Mouse (Mus musculus): ENCODE measurements around the gene Ccr1. TPM values are rescaled to one million over a fixed set of nuclear protein-coding genes. Genes with fewer than 3 reads are reported as not detected.
"Not testable (repeated sequence)": the region's sequence is repeated elsewhere in the genome, so short reads cannot be mapped to it uniquely, and the experiment has no call there.

The Ccr1 gene
- polyA plus RNA-seq, 1 experiment from 2014 or later = 1.9 TPM

- no peak overlapping the region for H3K4me2 ChIP-seq
- no peak overlapping the region for H3K9ac ChIP-seq
- no peaks in the 10 kb centered on the region for H3K27me3 ChIP-seq
- ATAC-seq (replicated peaks; ENCODE audit: low FRiP score) = no peak
- 0 out of 2 replicates have a peak, but pooled peaks cover 13% of the 10 kb centered on the region for H3K4me1 ChIP-seq
- no peaks in the 10 kb centered on the region for H3K9me3 ChIP-seq (replicated peaks)
- no peak overlapping the region for H3K27ac ChIP-seq
- 76% methylated on average over 5 of the region's 6 CpGs for WGBS
- H3K36me3 ChIP-seq = no peaks in the 10 kb centered on the region
- no peak overlapping the region for H3K4me3 ChIP-seq (replicated peaks)
Measured at GRCm38 (mm10) chr9:123931761-123932700, 36.5 kb downstream of the Ccr1 start.

GRCm38 (mm10) chr9:123930926-123931325, 37.6 kb downstream of the Ccr1 start:
- Histone ChIP-seq H3K9ac (no peak overlapping the region), H3K9me3 (replicated peaks) (no peaks in the 10 kb centered on the region), H3K27me3 (no peaks in the 10 kb centered on the region), H3K27ac (no peak overlapping the region), H3K4me3 (replicated peaks) (no peak overlapping the region), H3K36me3 (no peaks in the 10 kb centered on the region), H3K4me1 (0 out of 2 replicates have a peak, but pooled peaks cover 13% of the 10 kb centered on the region), H3K4me2 (no peak overlapping the region)
- 93% methylated on average over 3 of the region's 3 CpGs for WGBS
- ATAC-seq (replicated peaks; ENCODE audit: low FRiP score) = no peak

- no peaks in the 10 kb centered on the region for H3K27me3 ChIP-seq
- no peak overlapping the region for H3K4me2 ChIP-seq
- no peaks in the 10 kb centered on the region for H3K9me3 ChIP-seq (replicated peaks)
- no peak overlapping the region for H3K4me3 ChIP-seq (replicated peaks)
- peaks cover 17% of the 10 kb centered on the region for H3K4me1 ChIP-seq
- no peak overlapping the region for H3K9ac ChIP-seq
- WGBS = 81% methylated on average over 3 of the region's 3 CpGs
- ATAC-seq (replicated peaks; ENCODE audit: low FRiP score) = no peak
- H3K27ac ChIP-seq = no peak overlapping the region
- H3K36me3 ChIP-seq = no peaks in the 10 kb centered on the region
Measured at GRCm38 (mm10) chr9:123930476-123930875, 38.0 kb downstream of the Ccr1 start.

- Histone ChIP-seq H3K9me3 (replicated peaks) (no peaks in the 10 kb centered on the region), H3K27me3 (no peaks in the 10 kb centered on the region), H3K36me3 (no peaks in the 10 kb centered on the region), H3K4me3 (replicated peaks) (no peak overlapping the region), H3K27ac (no peak overlapping the region), H3K4me2 (no peak overlapping the region), H3K9ac (no peak overlapping the region), H3K4me1 (peaks cover 18% of the 10 kb centered on the region)
- WGBS = 67% methylated on average over 4 of the region's 4 CpGs
- no peak for ATAC-seq (replicated peaks; ENCODE audit: low FRiP score)
Measured at GRCm38 (mm10) chr9:123929936-123930335, 38.6 kb downstream of the Ccr1 start.

- peaks cover 25% of the 10 kb centered on the region for H3K4me1 ChIP-seq
- H3K9ac ChIP-seq = no peak overlapping the region
- no peaks in the 10 kb centered on the region for H3K9me3 ChIP-seq (replicated peaks)
- no peak overlapping the region for H3K4me2 ChIP-seq
- H3K27ac ChIP-seq = no peak overlapping the region
- no peak for ATAC-seq (replicated peaks; ENCODE audit: low FRiP score)
- no peaks in the 10 kb centered on the region for H3K36me3 ChIP-seq
- no peak overlapping the region for H3K4me3 ChIP-seq (replicated peaks)
- H3K27me3 ChIP-seq = no peaks in the 10 kb centered on the region
- 26% methylated on average over 8 of the region's 8 CpGs for WGBS
Measured at GRCm38 (mm10) chr9:123928759-123929246, 39.7 kb downstream of the Ccr1 start.

GRCm38 (mm10) chr9:123928118-123928758, 40.3 kb downstream of the Ccr1 start:
- ATAC-seq (replicated peaks; ENCODE audit: low FRiP score) = no peak
- H3K4me3 ChIP-seq (replicated peaks) = no peak overlapping the region
- H3K9ac ChIP-seq = no peak overlapping the region
- no peaks in the 10 kb centered on the region for H3K9me3 ChIP-seq (replicated peaks)
- H3K4me2 ChIP-seq = no peak overlapping the region
- H3K27ac ChIP-seq = no peak overlapping the region
- 71% methylated on average over 12 of the region's 12 CpGs for WGBS
- peaks cover 6% of the 10 kb centered on the region; the same call in 1 of the 2 replicates for H3K27me3 ChIP-seq
- H3K36me3 ChIP-seq = no peaks in the 10 kb centered on the region
- peaks cover 31% of the 10 kb centered on the region for H3K4me1 ChIP-seq

GRCm38 (mm10) chr9:123927281-123927960, 41.1 kb downstream of the Ccr1 start:
- H3K36me3 ChIP-seq = no peaks in the 10 kb centered on the region
- no peak overlapping the region for H3K4me3 ChIP-seq (replicated peaks)
- ATAC-seq (replicated peaks; ENCODE audit: low FRiP score) = no peak
- H3K9me3 ChIP-seq (replicated peaks) = no peaks in the 10 kb centered on the region
- H3K9ac ChIP-seq = no peak overlapping the region
- no peak overlapping the region for H3K4me2 ChIP-seq
- 34% methylated on average over 16 of the region's 16 CpGs for WGBS
- peaks cover 34% of the 10 kb centered on the region for H3K4me1 ChIP-seq
- no peak overlapping the region for H3K27ac ChIP-seq
- peaks cover 8% of the 10 kb centered on the region; the same call in 1 of the 2 replicates for H3K27me3 ChIP-seq

GRCm38 (mm10) chr9:123926041-123926440, 42.5 kb downstream of the Ccr1 start:
- H3K36me3 ChIP-seq; H3K4me3 ChIP-seq (replicated peaks); ATAC-seq (replicated peaks; ENCODE audit: low FRiP score); H3K9ac ChIP-seq; H3K27ac ChIP-seq; H3K9me3 ChIP-seq (replicated peaks); H3K27me3 ChIP-seq: not testable (repeated sequence)
- H3K4me2 ChIP-seq = peak overlapping the region; percentile 89; the same call in 1 of the 2 replicates
- 6% methylated on average over 5 of the region's 5 CpGs for WGBS
- H3K4me1 ChIP-seq = peaks cover 34% of the 10 kb centered on the region

- Histone ChIP-seq H3K27ac (peak overlapping the region; percentile 93), H3K9ac (peak overlapping the region; percentile 64), H3K27me3 (peaks cover 8% of the 10 kb centered on the region; the same call in 1 of the 2 replicates), H3K9me3 (replicated peaks) (no peaks in the 10 kb centered on the region), H3K36me3 (no peaks in the 10 kb centered on the region), H3K4me3 (replicated peaks) (peak overlapping the region; percentile 64), H3K4me1 (peaks cover 34% of the 10 kb centered on the region), H3K4me2 (peak overlapping the region; percentile 89)
- ATAC-seq (replicated peaks; ENCODE audit: low FRiP score) = peak; percentile 89
- 5% methylated on average over 44 of the region's 44 CpGs for WGBS
Measured at GRCm38 (mm10) chr9:123925101-123925946, 43.2 kb downstream of the Ccr1 start.

GRCm38 (mm10) chr9:123924589-123925066, 43.9 kb downstream of the Ccr1 start:
- Histone ChIP-seq H3K36me3 (no peaks in the 10 kb centered on the region), H3K9ac (peak overlapping the region; percentile 64), H3K27ac (peak overlapping the region; percentile 93), H3K4me1 (peaks cover 34% of the 10 kb centered on the region), H3K4me2 (peak overlapping the region; percentile 89), H3K4me3 (replicated peaks) (peak overlapping the region; percentile 64), H3K9me3 (replicated peaks) (no peaks in the 10 kb centered on the region), H3K27me3 (peaks cover 8% of the 10 kb centered on the region; the same call in 1 of the 2 replicates)
- ATAC-seq (replicated peaks; ENCODE audit: low FRiP score) = peak; percentile 92
- under 1% methylated on average over 48 of the region's 49 CpGs for WGBS

- Histone ChIP-seq H3K4me1 (peaks cover 34% of the 10 kb centered on the region), H3K9ac (peak overlapping the region; percentile 64; the same call in 1 of the 2 replicates), H3K4me3 (replicated peaks) (peak overlapping the region; percentile 64), H3K27ac (peak overlapping the region; percentile 93), H3K4me2 (peak overlapping the region; percentile 89)
- H3K36me3 ChIP-seq; H3K27me3 ChIP-seq; H3K9me3 ChIP-seq (replicated peaks): not testable (repeated sequence)
- peak; percentile 60 for ATAC-seq (replicated peaks; ENCODE audit: low FRiP score)
- WGBS = under 1% methylated on average over 11 of the region's 11 CpGs
Measured at GRCm38 (mm10) chr9:123924035-123924434, 44.5 kb downstream of the Ccr1 start.

Data from kidney, embryonic 15.5 days (tissue).